Mouse (Mus musculus) stomach, postnatal 0 days (tissue): ENCODE results near the gene Hspa5. TPM values are rescaled to one million over a fixed set of nuclear protein-coding genes. Genes with fewer than 3 reads are reported as not detected.
A peak's percentile ranks its signal among the peaks of the same experiment; 100 is the strongest.

Experiments
- ATAC-seq: fragments of 200-750 bp; cut with Nextera tagmentation; 2 replicates; pipeline ENCODE4 v1.8.0; 2017; ENCODE audit not compliant: low FRiP score, low TSS enrichment
- DNase-seq: peaks from one replicate; pipeline ENCODE4 v3.0.0-alpha.2; 2016; ENCODE audit warnings: low spot score
- H3K27ac ChIP-seq: fragments of 300-500 bp; sonication (generic); replicated peaks from 2 replicates; pipeline ENCODE4 v1.5.1; 2014; ENCODE audit warnings: mild to moderate bottlenecking, control low read depth
- H3K27me3 ChIP-seq: fragments of 300-500 bp; sonication (generic); 2 replicates; pipeline ENCODE4 v1.6.1; 2014; ENCODE audit warnings: low read length; ENCODE audit not compliant: control insufficient read depth, insufficient read depth
- H3K36me3 ChIP-seq: fragments of 300-500 bp; sonication (generic); 2 replicates; pipeline ENCODE4 v1.6.1; 2014; ENCODE audit warnings: low read length, mixed read lengths; ENCODE audit not compliant: control insufficient read depth, insufficient read depth
- H3K4me1 ChIP-seq: fragments of 300-500 bp; sonication (generic); replicated peaks from 2 replicates; pipeline ENCODE4 v1.6.1; 2014; ENCODE audit warnings: antibody characterized with exemption; ENCODE audit not compliant: control insufficient read depth, insufficient read depth
- H3K4me2 ChIP-seq: fragments of 300-500 bp; sonication (generic); replicated peaks from 2 replicates; pipeline ENCODE4 v1.6.1; 2014; ENCODE audit warnings: low read depth, mild to moderate bottlenecking, control low read depth, moderate library complexity
- H3K4me3 ChIP-seq: fragments of 300-500 bp; sonication (generic); 2 replicates; pipeline ENCODE4 v1.5.1; 2014; ENCODE audit warnings: low read depth, low read length, control low read depth
- H3K9ac ChIP-seq: fragments of 300-500 bp; sonication (generic); 2 replicates; pipeline ENCODE4 v1.6.1; 2014; ENCODE audit warnings: mild to moderate bottlenecking, low read length, control low read depth, mixed read lengths
- H3K9me3 ChIP-seq: fragments of 300-500 bp; sonication (generic); 2 replicates; pipeline ENCODE4 v1.6.1; 2016; ENCODE audit warnings: low read length; ENCODE audit not compliant: control insufficient read depth
- CTCF ChIP-seq: IDR thresholded peaks from 2 replicates; pipeline ENCODE4 v1.5.1; 2016; ENCODE audit warnings: antibody characterized with exemption, low read depth, mild to moderate bottlenecking, moderate library complexity
- EP300 ChIP-seq: optimal IDR thresholded peaks from 2 replicates; pipeline ENCODE3; 2016; ENCODE audit warnings: antibody characterized with exemption
- WGBS: fragments of 180-500 bp; shearing (Covaris S2); extraction: QIAGEN DNeasy Blood & Tissue Kit; methylation state at CpG from one replicate; pipeline ENCODE4 v1.1.7; 2014; 5-methylcytosine and 5-hydroxymethylcytosine counted together
- polyA plus RNA-seq: library from polyadenylated mRNA; unstranded; fragments of >200 nt; fragmentation: Nextera tagmentation; extraction: Ambion mirVana; gene quantifications from 2 replicates; pipeline ENCODE4 v1.2.1, GENCODE M21; 2015

Gene Hspa5
- polyA plus RNA-seq, 1 experiment from 2014 or later, result 830 TPM

GRCm38 (mm10) chr2:34818492-34818891, 46.7 kb downstream of the Hspa5 start:
- Histone ChIP-seq H3K36me3 (0 out of 2 replicates have a peak, but pooled peaks cover 3% of the 10 kb centered on the region), H3K9me3 (no peaks in the 10 kb centered on the region), H3K27me3 (no peaks in the 10 kb centered on the region), H3K4me1 (no peaks in the 10 kb centered on the region), H3K4me3 (no peak overlapping the region), H3K27ac (no peak overlapping the region), H3K9ac (no peak overlapping the region), H3K4me2 (no peak overlapping the region)
- WGBS, result 92% methylated on average over 2 of the region's 2 CpGs
- 0 out of 2 replicates have a peak, but pooled peaks have one; percentile 51 for ATAC-seq
- TF ChIP-seq EP300 (no peak), CTCF (no peak)
- no peak for DNase-seq

DNA sequence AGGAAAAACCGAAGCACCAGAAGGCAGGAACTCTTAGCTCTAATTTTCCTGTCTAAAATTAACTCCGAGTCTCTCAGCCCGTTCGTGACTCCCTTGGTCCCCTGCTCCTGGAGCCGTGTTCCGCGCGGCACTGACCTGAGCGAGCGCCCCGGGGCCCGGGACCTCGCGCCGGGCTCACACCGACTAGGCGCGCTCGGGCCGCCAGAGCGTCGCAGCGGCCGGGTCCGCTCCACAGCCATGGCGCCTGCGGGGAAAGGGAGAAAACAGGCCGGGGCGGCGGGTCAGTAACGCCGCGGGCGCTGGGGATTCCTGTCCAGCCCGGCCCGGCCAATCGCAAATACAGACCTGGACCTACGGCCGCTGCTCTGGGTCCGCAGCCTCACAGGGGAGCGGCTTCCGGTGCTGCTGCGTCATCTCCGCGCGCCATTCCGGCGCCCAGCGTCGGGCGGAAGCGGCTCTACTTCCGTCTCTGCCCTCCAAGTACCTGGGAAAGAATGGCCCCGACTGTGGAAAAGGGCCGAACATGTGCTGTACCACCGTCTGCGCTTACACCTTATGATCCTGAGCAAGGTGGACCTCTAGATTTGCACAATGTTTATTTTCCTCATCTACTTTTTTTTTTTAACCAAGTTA, 54.2 kb downstream of the Hspa5 start, which contains the start of gene Fbxw2:
Gene Fbxw2 (minus strand): TSS at position 485 of the 633 bp plus-strand sequence.
- no peak for TF ChIP-seq CTCF
- TF ChIP-seq EP300, result peak; percentile 39
- peak; percentile 99 for ATAC-seq
- Histone ChIP-seq H3K27ac (peak within 1 kb of the TSS; percentile 94), H3K36me3 (0 out of 2 replicates have a peak, but pooled peaks cover 3% of the 10 kb centered on the region), H3K4me1 (no peaks in the 10 kb centered on the region; the same call in 1 of the 2 replicates), H3K4me3 (peak within 1 kb of the TSS; percentile 96), H3K9me3 (no peaks in the 10 kb centered on the region), H3K4me2 (peak within 1 kb of the TSS; percentile 60), H3K9ac (peak within 1 kb of the TSS; percentile 94), H3K27me3 (no peaks in the 10 kb centered on the region)
- peak; percentile 96 for DNase-seq
- under 1% methylated on average over 54 of the region's 57 CpGs for WGBS

GRCm38 (mm10) chr2:34826460-34827231, 54.9 kb downstream of the Hspa5 start:
- Histone ChIP-seq H3K36me3 (0 out of 2 replicates have a peak, but pooled peaks cover 2% of the 10 kb centered on the region), H3K27ac (peak overlapping the region; percentile 94), H3K4me2 (peak overlapping the region; percentile 60), H3K9ac (peak overlapping the region; percentile 94), H3K4me3 (peak overlapping the region; percentile 96), H3K27me3 (no peaks in the 10 kb centered on the region), H3K4me1 (no peaks in the 10 kb centered on the region; the same call in 1 of the 2 replicates), H3K9me3 (no peaks in the 10 kb centered on the region)
- ATAC-seq, result peak; percentile 10; the same call in 1 of the 2 replicates
- peak; percentile 31 for DNase-seq
- WGBS, result 34% methylated on average over 19 of the region's 21 CpGs
- no peak for TF ChIP-seq EP300
- no peak for TF ChIP-seq CTCF

Other genes starting within 250 kb of the Hspa5 start
- 40.9 and 41.3 TPM in 2 replicates for gene Gapvd1, start 16.7 kb upstream of the Hspa5 start, polyA plus RNA-seq
- gene Rabepk, start 27.9 kb downstream of the Hspa5 start, polyA plus RNA-seq, result 23.5 and 24.6 TPM in 2 replicates
- 54.2 and 56.3 TPM in 2 replicates for gene Fbxw2, start 54.3 kb downstream of the Hspa5 start, polyA plus RNA-seq
- gene Gm34653, start 61.0 kb downstream of the Hspa5 start, polyA plus RNA-seq, result not detected in 2 replicates
- gene Cutal, start 102.4 kb downstream of the Hspa5 start, polyA plus RNA-seq, result 0.55 and 0.81 TPM in 2 replicates
- 55.5 and 55.9 TPM in 2 replicates for gene Psmd5, start 103.0 kb downstream of the Hspa5 start, polyA plus RNA-seq
- gene Phf19, start 142.1 kb downstream of the Hspa5 start, polyA plus RNA-seq, result 3.5 and 3.7 TPM in 2 replicates
- gene Traf1, start 189.8 kb downstream of the Hspa5 start, polyA plus RNA-seq, result 1.7 and 2.2 TPM in 2 replicates